Mouse (Mus musculus) megakaryocyte, embryonic 14.5 days (primary cell): ENCODE data around the gene Gm43951.
A peak's percentile ranks its signal among the peaks of the same experiment; 100 is the strongest.

Experiments
- FLI1 ChIP-seq: IDR thresholded peaks from 2 replicates; pipeline ENCODE4 v1.6.1; 2012; ENCODE audit warnings: low read length, inconsistent platforms, mixed read lengths
- GATA1 ChIP-seq: IDR thresholded peaks from 3 replicates; pipeline ENCODE4 v1.6.1; 2012; ENCODE audit warnings: mixed read lengths, low read length, inconsistent platforms, borderline replicate concordance

DNA sequence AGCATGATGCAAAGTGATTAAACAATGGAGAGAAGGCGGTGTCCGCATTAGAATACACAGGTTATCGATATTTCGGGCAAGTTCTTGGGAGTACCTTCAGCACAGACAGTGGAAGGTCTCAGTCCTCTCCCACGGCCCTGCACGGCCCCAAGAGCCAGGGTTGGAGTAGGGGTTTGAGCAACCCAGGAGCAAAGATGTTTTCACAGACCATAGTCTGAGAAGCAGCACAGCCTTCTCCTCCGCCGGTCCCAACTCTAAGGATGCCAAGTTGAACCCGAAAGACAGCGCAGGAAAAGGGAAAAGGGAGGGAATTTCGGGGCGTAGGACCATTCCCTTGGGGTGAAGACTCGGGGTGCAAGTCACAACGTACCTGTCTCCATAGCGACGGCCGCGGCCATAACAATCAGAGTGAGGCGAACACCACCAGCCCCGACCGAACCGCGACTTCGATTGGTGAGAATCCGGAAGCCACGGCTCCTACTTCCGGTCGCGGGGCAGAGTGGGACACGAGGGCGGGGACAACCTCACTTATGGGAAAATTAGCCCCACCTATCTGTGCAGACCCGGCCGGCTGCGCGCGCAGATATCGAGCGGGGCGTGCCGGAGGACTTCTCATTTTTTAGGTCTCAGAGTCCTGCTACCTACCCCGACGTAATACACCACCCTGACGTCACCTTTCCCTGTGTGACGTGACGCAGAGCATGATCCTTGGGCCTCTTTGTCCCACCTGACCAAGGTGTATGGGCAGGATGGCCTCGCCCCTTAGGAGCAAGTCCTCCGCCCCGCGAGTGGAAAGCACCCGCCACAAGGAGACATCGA, 8.2 kb upstream of the Gm43951 start:
- TF ChIP-seq GATA1: no peak
- peak; percentile 23; the same call in 1 of the 2 replicates for TF ChIP-seq FLI1
